Mouse (Mus musculus): Measurements from ENCODE around the gene Med16.

The Med16 gene

GRCm38 (mm10) chr10:79908167-79909091 lies at the start of gene Med16:
Gene Med16, minus strand, starts transcription at chr10:79908923.
- DNase-seq: peak; percentile 98

- peak; percentile 89 for DNase-seq
Observed at GRCm38 (mm10) chr10:79958140-79958816, 49.6 kb upstream of the Med16 start.

- no peak for DNase-seq
Observed at GRCm38 (mm10) chr10:79956643-79957154, 48.0 kb upstream of the Med16 start.

GRCm38 (mm10) chr10:79955691-79956090 lies 47.0 kb upstream of the Med16 start:
- no peak for DNase-seq

GRCm38 (mm10) chr10:79953946-79954345 lies 45.2 kb upstream of the Med16 start:
- DNase-seq: peak in 1 of 2 experiments; percentile 56

- DNase-seq: no peak
Observed at GRCm38 (mm10) chr10:79950661-79951060, 41.9 kb upstream of the Med16 start.

GRCm38 (mm10) chr10:79949873-79950272 lies 41.1 kb upstream of the Med16 start:
- DNase-seq: no peak

GRCm38 (mm10) chr10:79947502-79947901 lies 38.8 kb upstream of the Med16 start:
- no peak for DNase-seq

- no peak for DNase-seq
Observed at GRCm38 (mm10) chr10:79946752-79947322, 38.1 kb upstream of the Med16 start.

GRCm38 (mm10) chr10:79945507-79946234 lies 36.9 kb upstream of the Med16 start:
- DNase-seq: peak; percentile 53 to 54

- no peak for DNase-seq
Observed at GRCm38 (mm10) chr10:79943471-79943901, 34.8 kb upstream of the Med16 start.

- DNase-seq: no peak
Observed at GRCm38 (mm10) chr10:79942988-79943387, 34.3 kb upstream of the Med16 start.

- DNase-seq: no peak
Observed at GRCm38 (mm10) chr10:79940749-79941148, 32.0 kb upstream of the Med16 start.

- no peak for DNase-seq
Observed at GRCm38 (mm10) chr10:79937775-79938526, 29.2 kb upstream of the Med16 start.

GRCm38 (mm10) chr10:79936911-79937441 lies 28.3 kb upstream of the Med16 start:
- peak; percentile 84 to 86 for DNase-seq

- peak; percentile 40 to 56 for DNase-seq
Observed at GRCm38 (mm10) chr10:79936284-79936910, 27.7 kb upstream of the Med16 start.

GRCm38 (mm10) chr10:79934794-79935569 lies 26.3 kb upstream of the Med16 start:
- DNase-seq: peak; percentile 59 to 60

GRCm38 (mm10) chr10:79934272-79934721 lies 25.6 kb upstream of the Med16 start:
- peak; percentile 97 to 98 for DNase-seq

GRCm38 (mm10) chr10:79933861-79934260 lies 25.1 kb upstream of the Med16 start:
- DNase-seq: no peak

GRCm38 (mm10) chr10:79933145-79933679 lies 24.5 kb upstream of the Med16 start:
- DNase-seq: peak; percentile 63 to 64

All from cerebellum, postnatal 10 days (tissue).